Mouse (Mus musculus): Measurements from ENCODE around the gene Sh3kbp1. TPM values are rescaled to one million over a fixed set of nuclear protein-coding genes. Genes with fewer than 3 reads are reported as not detected.

Gene Sh3kbp1
- total and polyA plus RNA-seq, 2 experiments from 2014 or later = 255 to 279 TPM

DNA sequence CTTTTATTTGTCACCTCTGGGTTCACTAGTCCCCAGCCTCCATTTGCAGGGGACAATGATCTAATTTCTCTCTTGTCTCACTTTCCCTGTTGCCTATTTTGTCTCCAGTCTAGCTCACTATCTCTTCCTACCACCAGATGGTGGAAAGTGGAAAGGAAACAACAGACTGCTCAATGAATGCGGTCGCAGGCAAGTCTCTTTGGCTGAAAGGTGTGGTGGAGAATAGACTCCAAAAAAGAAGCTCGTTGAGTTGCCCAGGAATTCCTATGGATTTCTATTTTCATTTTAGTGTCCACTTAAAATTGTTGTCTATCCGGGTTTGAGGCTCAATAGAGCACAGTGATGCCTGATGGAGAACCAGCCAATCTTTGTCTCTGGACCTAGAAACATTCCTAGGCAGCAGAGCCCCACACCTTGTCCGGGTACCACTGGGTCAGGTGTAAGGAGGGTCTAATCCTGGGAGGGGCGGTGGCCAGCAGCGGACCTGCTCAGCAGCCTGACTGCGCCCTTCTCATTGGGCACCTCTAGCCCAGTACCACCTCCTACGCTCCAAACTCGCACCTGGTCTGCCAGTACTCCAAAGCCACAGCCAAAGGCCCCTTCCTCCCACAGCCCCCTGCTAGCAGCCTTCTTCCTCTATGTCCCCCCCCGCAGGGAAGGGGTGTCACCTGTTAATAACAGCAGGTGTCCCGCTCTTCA lies 715 bp upstream of the Sh3kbp1 start:
- Histone ChIP-seq H3K36me3 (replicated peaks; ENCODE audit: control insufficient read depth, insufficient read depth, low read length) (no peaks in the 10 kb centered on the region), H3K4me2 (ENCODE audit: low read depth, low read length) (peak overlapping the region; percentile 85), H3K4me3 (ENCODE audit: low read depth, low read length) (peak overlapping the region; percentile 69), H3K27me3 (ENCODE audit: control insufficient read depth, insufficient read depth, low read length) (no peaks in the 10 kb centered on the region), H3K4me1 (ENCODE audit: control insufficient read depth, insufficient read depth) (0 out of 2 replicates have a peak, but pooled peaks cover 3% of the 10 kb centered on the region), H3K9me3 (replicated peaks; ENCODE audit: control insufficient read depth, low read length) (no peaks in the 10 kb centered on the region), H3K27ac (ENCODE audit: low read depth) (no peak overlapping the region), H3K9ac (replicated peaks; ENCODE audit: low read depth, low read length) (peak overlapping the region; percentile 66; the same call in 1 of the 2 replicates)
- WGBS = 23% methylated on average over 12 of the region's 12 CpGs
- ATAC-seq (ENCODE audit: insufficient read depth, low read depth) (no peak), DNase-seq (ENCODE audit: low spot score) (peak; percentile 58)
- peak; percentile 71 for TF ChIP-seq CTCF (IDR thresholded peaks at IDR 0.05; ENCODE audit: low read depth)
- TF ChIP-seq EP300 (IDR thresholded peaks at IDR 0.05; ENCODE audit: low read depth) = no peak

- Histone ChIP-seq H3K27me3 (ENCODE audit: control insufficient read depth, insufficient read depth, low read length) (no peaks in the 10 kb centered on the region), H3K4me2 (ENCODE audit: low read depth, low read length) (peak overlapping the region; percentile 85), H3K36me3 (replicated peaks; ENCODE audit: control insufficient read depth, insufficient read depth, low read length) (no peaks in the 10 kb centered on the region), H3K4me1 (ENCODE audit: control insufficient read depth, insufficient read depth) (0 out of 2 replicates have a peak, but pooled peaks cover 3% of the 10 kb centered on the region), H3K27ac (ENCODE audit: low read depth) (peak overlapping the region; percentile 62), H3K9ac (replicated peaks; ENCODE audit: low read depth, low read length) (peak overlapping the region; percentile 66), H3K4me3 (ENCODE audit: low read depth, low read length) (peak overlapping the region; percentile 69), H3K9me3 (replicated peaks; ENCODE audit: control insufficient read depth, low read length) (no peaks in the 10 kb centered on the region)
- no peak for TF ChIP-seq EP300 (IDR thresholded peaks at IDR 0.05; ENCODE audit: low read depth)
- TF ChIP-seq CTCF (IDR thresholded peaks at IDR 0.05; ENCODE audit: low read depth) = no peak
- peak; percentile 70 for ATAC-seq (ENCODE audit: insufficient read depth, low read depth)
- WGBS = 16% methylated on average over 46 of the region's 56 CpGs
- peak; percentile 9 for DNase-seq (ENCODE audit: low spot score)
These were observed 805 bp downstream of the Sh3kbp1 start for GRCm38 (mm10) chrX:159627588-159628566.

DNA sequence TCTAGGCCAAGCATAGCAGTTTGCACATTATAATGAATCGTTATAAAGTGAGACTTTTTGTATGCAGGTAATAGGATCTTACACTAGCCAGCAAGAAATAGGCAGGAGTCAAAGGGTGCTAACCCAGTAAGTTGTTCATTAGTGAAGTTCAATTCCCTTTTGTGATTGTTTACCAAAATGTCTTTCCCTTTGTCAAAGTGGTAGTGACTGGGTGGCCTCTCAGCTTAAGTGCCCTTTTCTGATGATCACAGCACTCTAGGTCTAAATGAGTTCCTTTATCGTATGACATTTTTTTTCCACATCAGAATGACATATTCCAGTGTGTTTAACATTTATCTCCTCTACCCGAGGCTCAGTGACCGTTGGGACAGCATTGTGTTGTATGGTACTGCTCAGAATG lies 1.6 kb downstream of the Sh3kbp1 start:
- WGBS = 42% methylated on average over 4 of the region's 4 CpGs
- 0 out of 2 replicates have a peak, but pooled peaks cover 3% of the 10 kb centered on the region for H3K4me1 ChIP-seq (ENCODE audit: control insufficient read depth, insufficient read depth)
- H3K4me3 ChIP-seq (ENCODE audit: low read depth, low read length) = no peak overlapping the region; the same call in 1 of the 2 replicates
- no peak for ATAC-seq (ENCODE audit: insufficient read depth, low read depth)
- no peak for DNase-seq (ENCODE audit: low spot score)
- no peaks in the 10 kb centered on the region for H3K9me3 ChIP-seq (replicated peaks; ENCODE audit: control insufficient read depth, low read length)
- H3K9ac ChIP-seq (replicated peaks; ENCODE audit: low read depth, low read length) = no peak overlapping the region
- no peak overlapping the region for H3K27ac ChIP-seq (ENCODE audit: low read depth)
- no peaks in the 10 kb centered on the region for H3K36me3 ChIP-seq (replicated peaks; ENCODE audit: control insufficient read depth, insufficient read depth, low read length)
- H3K4me2 ChIP-seq (ENCODE audit: low read depth, low read length) = peak overlapping the region; percentile 85
- no peaks in the 10 kb centered on the region for H3K27me3 ChIP-seq (ENCODE audit: control insufficient read depth, insufficient read depth, low read length)
- TF ChIP-seq EP300 (IDR thresholded peaks at IDR 0.05; ENCODE audit: low read depth) (no peak), CTCF (IDR thresholded peaks at IDR 0.05; ENCODE audit: low read depth) (no peak)

GRCm38 (mm10) chrX:159629203-159629602 lies 2.1 kb downstream of the Sh3kbp1 start:
- no peak for DNase-seq (ENCODE audit: low spot score)
- ATAC-seq (ENCODE audit: insufficient read depth, low read depth) = no peak
- H3K9ac ChIP-seq (replicated peaks; ENCODE audit: low read depth, low read length) = no peak overlapping the region
- H3K9me3 ChIP-seq (replicated peaks; ENCODE audit: control insufficient read depth, low read length) = no peaks in the 10 kb centered on the region
- H3K36me3 ChIP-seq (replicated peaks; ENCODE audit: control insufficient read depth, insufficient read depth, low read length) = no peaks in the 10 kb centered on the region
- H3K4me1 ChIP-seq (ENCODE audit: control insufficient read depth, insufficient read depth) = 0 out of 2 replicates have a peak, but pooled peaks cover 3% of the 10 kb centered on the region
- TF ChIP-seq EP300 (IDR thresholded peaks at IDR 0.05; ENCODE audit: low read depth) = no peak
- H3K4me3 ChIP-seq (ENCODE audit: low read depth, low read length) = no peak overlapping the region
- H3K27me3 ChIP-seq (ENCODE audit: control insufficient read depth, insufficient read depth, low read length) = no peaks in the 10 kb centered on the region
- H3K27ac ChIP-seq (ENCODE audit: low read depth) = no peak overlapping the region
- WGBS = 46% methylated on average over 2 of the region's 2 CpGs
- H3K4me2 ChIP-seq (ENCODE audit: low read depth, low read length) = peak overlapping the region; percentile 85; the same call in 1 of the 2 replicates

- 88% methylated on average over 3 of the region's 4 CpGs for WGBS
- H3K4me2 ChIP-seq (ENCODE audit: low read depth, low read length) = no peak overlapping the region
- no peaks in the 10 kb centered on the region for H3K9me3 ChIP-seq (replicated peaks; ENCODE audit: control insufficient read depth, low read length)
- DNase-seq (ENCODE audit: low spot score) (no peak), ATAC-seq (ENCODE audit: insufficient read depth, low read depth) (no peak)
- TF ChIP-seq EP300 (IDR thresholded peaks at IDR 0.05; ENCODE audit: low read depth) = no peak
- TF ChIP-seq CTCF (IDR thresholded peaks at IDR 0.05; ENCODE audit: low read depth) = no peak
- H3K9ac ChIP-seq (replicated peaks; ENCODE audit: low read depth, low read length) = no peak overlapping the region
- H3K4me1 ChIP-seq (ENCODE audit: control insufficient read depth, insufficient read depth) = no peaks in the 10 kb centered on the region
- H3K27me3 ChIP-seq (ENCODE audit: control insufficient read depth, insufficient read depth, low read length) = no peaks in the 10 kb centered on the region
- no peak overlapping the region for H3K4me3 ChIP-seq (ENCODE audit: low read depth, low read length)
- no peaks in the 10 kb centered on the region for H3K36me3 ChIP-seq (replicated peaks; ENCODE audit: control insufficient read depth, insufficient read depth, low read length)
- H3K27ac ChIP-seq (ENCODE audit: low read depth) = no peak overlapping the region
These were observed 11.6 kb downstream of the Sh3kbp1 start for GRCm38 (mm10) chrX:159638500-159639227.

All from heart, postnatal 0 days (tissue).